8 mouse cellular contexts compared by ENCODE assay signal in genomic region chr2:30713535-30713934, GRCm38 (mm10).
DNase-seq lines count a peak whose midpoint lies in the region; ATAC-seq and TF ChIP-seq lines count a peak whose summit lies in the region.

No protein-coding gene starts in this region.

- peak overlapping the region; percentile 97 for H3K27ac ChIP-seq in kidney, embryonic 15.5 days
- peak overlapping the region; percentile 94; the same call in 1 of the 2 replicates for H3K27ac ChIP-seq in midbrain, embryonic 15.5 days
- no peak overlapping the region for H3K27ac ChIP-seq in liver, postnatal 0 days (ENCODE audit: low read depth)

- no peak for ATAC-seq in kidney, embryonic 15.5 days (replicated peaks; ENCODE audit: low FRiP score)
- no peak for ATAC-seq in midbrain, embryonic 15.5 days (replicated peaks)
- no peak for ATAC-seq in monocyte, adult 5-6 weeks (replicated peaks; ENCODE audit: insufficient number of reproducible peaks, low FRiP score, low TSS enrichment, poor library complexity, severe bottlenecking)
- no peak for ATAC-seq in liver, postnatal 0 days

- intact Hi-C loops in gastrocnemius, postnatal 14 days (cut with DNase I; ENCODE audit: low total_unique reads): no loop called here

- TF ChIP-seq CTCF in liver, postnatal 0 days (IDR thresholded peaks at IDR 0.05; ENCODE audit: low read depth): no peak

- no peak overlapping the region for H3K4me3 ChIP-seq in kidney, embryonic 15.5 days (replicated peaks)
- no peak overlapping the region for H3K4me3 ChIP-seq in midbrain, embryonic 15.5 days
- no peak overlapping the region for H3K4me3 ChIP-seq in liver, postnatal 0 days (ENCODE audit: low read depth, low read length)

- no peaks in the 10 kb centered on the region for H3K9me3 ChIP-seq in kidney, embryonic 15.5 days (replicated peaks)
- H3K9me3 ChIP-seq in midbrain, embryonic 15.5 days: no peaks in the 10 kb centered on the region
- no peaks in the 10 kb centered on the region for H3K9me3 ChIP-seq in liver, postnatal 0 days (ENCODE audit: low read length)

- WGBS in kidney, embryonic 15.5 days: 9% methylated on average over 3 of the region's 3 CpGs
- WGBS in midbrain, embryonic 15.5 days: 5% methylated on average over 3 of the region's 3 CpGs
- 50% methylated on average over 3 of the region's 3 CpGs for WGBS in liver, postnatal 0 days (ENCODE audit: insufficient replicate concordance)

- no peaks in the 10 kb centered on the region for H3K36me3 ChIP-seq in kidney, embryonic 15.5 days
- no peaks in the 10 kb centered on the region for H3K36me3 ChIP-seq in midbrain, embryonic 15.5 days (replicated peaks)
- no peaks in the 10 kb centered on the region for H3K36me3 ChIP-seq in liver, postnatal 0 days (replicated peaks; ENCODE audit: insufficient read depth, low read length)

- peaks cover 85% of the 10 kb centered on the region for H3K4me1 ChIP-seq in kidney, embryonic 15.5 days
- peaks cover 61% of the 10 kb centered on the region for H3K4me1 ChIP-seq in midbrain, embryonic 15.5 days
- H3K4me1 ChIP-seq in liver, postnatal 0 days (ENCODE audit: insufficient read depth): peaks cover 34% of the 10 kb centered on the region

- H3K9ac ChIP-seq in kidney, embryonic 15.5 days: no peak overlapping the region
- no peak overlapping the region for H3K9ac ChIP-seq in midbrain, embryonic 15.5 days
- H3K9ac ChIP-seq in liver, postnatal 0 days (replicated peaks): no peak overlapping the region

- no peaks in the 10 kb centered on the region for H3K27me3 ChIP-seq in kidney, embryonic 15.5 days
- no peaks in the 10 kb centered on the region for H3K27me3 ChIP-seq in midbrain, embryonic 15.5 days (replicated peaks)
- H3K27me3 ChIP-seq in liver, postnatal 0 days (ENCODE audit: insufficient read depth, low read length): peaks cover 30% of the 10 kb centered on the region

- peak; percentile 80 for DNase-seq in ovary, adult 18-20 months (ENCODE audit: low spot score)
- DNase-seq in ovary, postnatal 14 days (ENCODE audit: low spot score): no peak
- peak; percentile 50 for DNase-seq in gastrocnemius, postnatal 14 days
- DNase-seq in liver, postnatal 0 days: no peak
- DNase-seq in thymus, postnatal 0 days (ENCODE audit: low spot score): no peak

- TF ChIP-seq EP300 in liver, postnatal 0 days (IDR thresholded peaks at IDR 0.05; ENCODE audit: low read depth): no peak

- no peak overlapping the region for H3K4me2 ChIP-seq in kidney, embryonic 15.5 days
- no peak overlapping the region for H3K4me2 ChIP-seq in midbrain, embryonic 15.5 days
- H3K4me2 ChIP-seq in liver, postnatal 0 days (ENCODE audit: low read depth, low read length): no peak overlapping the region

Comparison
In these comparisons a context has a peak if more than half of its experiments do, and no peak if none do; other contexts are left out.
1. DNase-seq: peak in ovary, adult 18-20 months (single experiment) and gastrocnemius, postnatal 14 days (single experiment); none in ovary, postnatal 14 days (single experiment), liver, postnatal 0 days (single experiment) and thymus, postnatal 0 days (single experiment).